Mouse (Mus musculus) common myeloid progenitor, adult 5-6 weeks (primary cell): Measurements from ENCODE around the gene Nectin3. TPM values are rescaled to one million over a fixed set of nuclear protein-coding genes. Genes with fewer than 3 reads are reported as not detected.
"Not testable (repeated sequence)": the region's sequence is repeated elsewhere in the genome, so short reads cannot be mapped to it uniquely, and the experiment has no call there.

Experiments
- ATAC-seq: replicated peaks from 2 replicates; pipeline ENCODE4 v1.8.0; 2016; ENCODE audit warnings: low read depth, mild to moderate bottlenecking, moderate TSS enrichment, inconsistent platforms; ENCODE audit not compliant: poor library complexity, severe bottlenecking
- total RNA-seq: library from RNA; stranded (forward); fragments of 200-1000, 187-1606 nt; gene quantifications from 2 replicates; pipeline ENCODE4 v1.2.3, GENCODE M21; 2017

Nectin3 gene
- total RNA-seq, 1 experiment from 2014 or later, result 0.82 TPM

DNA sequence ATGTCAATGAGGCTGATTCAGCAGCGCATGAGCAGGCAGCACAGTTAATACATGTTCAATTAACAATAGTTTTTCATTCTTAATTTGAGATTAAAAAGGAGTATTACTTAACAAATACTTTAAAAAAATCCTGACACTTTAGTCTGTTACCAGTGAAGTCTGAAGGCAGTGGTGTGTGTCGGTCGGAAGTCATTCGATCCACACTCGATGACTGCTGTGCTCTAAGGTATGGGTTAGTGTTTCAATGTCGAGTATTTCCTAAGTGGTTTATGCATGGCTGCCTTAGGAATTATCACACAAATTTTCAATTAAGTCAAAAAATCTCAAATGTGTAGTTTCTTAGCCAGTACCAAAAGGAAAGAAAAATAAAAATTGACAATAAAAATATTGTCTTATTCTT lies 49.3 kb downstream of the Nectin3 start:
- no peak for ATAC-seq

GRCm38 (mm10) chr16:46431317-46431716 lies 67.0 kb downstream of the Nectin3 start:
- ATAC-seq, result no peak

DNA sequence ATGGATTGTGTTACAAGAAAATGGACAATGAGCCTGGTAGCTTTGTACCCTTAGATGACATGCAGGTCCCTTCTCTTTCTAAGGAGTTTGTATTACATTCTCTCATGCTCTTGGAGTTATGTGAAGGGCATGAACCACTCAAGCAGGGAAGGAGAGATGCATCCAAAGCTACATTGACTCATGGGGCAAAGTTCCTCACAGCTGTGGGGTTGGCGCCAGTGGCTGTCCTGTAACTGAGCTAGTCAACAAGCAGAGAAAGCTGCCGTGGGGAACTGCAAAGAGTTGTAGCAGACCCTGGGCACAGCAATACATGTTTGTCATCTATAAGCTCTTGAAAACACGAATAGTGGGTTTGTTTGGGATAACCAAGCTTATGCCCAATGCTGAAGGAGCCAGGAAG lies 82.1 kb downstream of the Nectin3 start:
- no peak for ATAC-seq

GRCm38 (mm10) chr16:46410739-46411057 lies 87.6 kb downstream of the Nectin3 start:
- ATAC-seq, result no peak

DNA sequence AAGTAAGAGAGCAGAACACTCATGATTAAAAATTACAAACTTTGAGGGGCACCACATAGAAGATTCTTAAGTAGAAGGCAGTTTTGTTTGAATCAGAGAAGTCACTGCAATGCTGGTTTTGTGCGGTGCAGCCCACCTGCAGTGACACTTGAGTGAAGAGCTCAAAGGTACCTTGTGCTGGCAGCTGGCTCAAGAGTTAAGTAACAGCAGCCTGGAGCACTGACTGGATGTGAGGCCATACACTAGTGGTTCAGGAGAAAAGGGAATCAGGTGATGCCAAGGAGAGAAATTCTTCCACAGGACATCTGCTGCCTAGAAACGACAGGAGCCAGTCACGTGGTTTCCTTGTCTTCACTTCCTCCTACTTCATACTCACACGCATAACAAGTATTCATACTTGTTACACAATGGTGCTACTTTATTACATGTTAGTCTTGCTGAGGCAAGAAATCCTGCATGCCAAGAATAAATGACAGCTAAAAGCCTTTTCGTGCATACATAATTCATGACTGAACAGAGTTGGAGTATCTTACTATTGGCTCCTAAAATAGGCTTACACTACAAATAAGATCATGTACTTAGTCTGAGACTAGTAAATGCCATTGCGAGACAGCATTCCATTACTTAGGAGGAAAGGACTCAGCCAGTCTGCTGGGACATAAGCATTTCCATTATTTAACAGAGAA lies 88.1 kb downstream of the Nectin3 start:
- ATAC-seq, result no peak

DNA sequence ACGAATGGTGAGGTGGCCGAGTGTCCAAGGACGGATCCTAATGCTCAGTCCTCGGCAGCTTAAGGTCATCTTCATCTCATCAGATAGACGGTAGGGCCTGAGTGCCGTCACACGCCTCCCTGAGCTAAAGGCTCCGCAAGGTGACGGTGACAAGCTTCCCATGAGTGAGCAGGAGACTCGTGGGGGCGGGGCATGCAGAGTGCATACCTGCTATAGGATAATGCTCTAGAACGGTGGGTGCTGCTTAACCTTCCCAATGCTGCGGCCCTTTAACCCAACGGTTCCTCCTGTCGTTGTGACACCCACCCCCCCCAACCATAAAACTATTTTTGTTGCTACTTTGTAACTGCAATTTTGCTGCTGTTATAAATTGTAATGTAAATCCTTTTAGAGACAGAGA lies 90.3 kb downstream of the Nectin3 start:
- no peak for ATAC-seq

- no peak for ATAC-seq
Measured at GRCm38 (mm10) chr16:46406844-46407639, 91.3 kb downstream of the Nectin3 start.

- ATAC-seq, result no peak
Measured at GRCm38 (mm10) chr16:46397945-46398344, 100.4 kb downstream of the Nectin3 start.

DNA sequence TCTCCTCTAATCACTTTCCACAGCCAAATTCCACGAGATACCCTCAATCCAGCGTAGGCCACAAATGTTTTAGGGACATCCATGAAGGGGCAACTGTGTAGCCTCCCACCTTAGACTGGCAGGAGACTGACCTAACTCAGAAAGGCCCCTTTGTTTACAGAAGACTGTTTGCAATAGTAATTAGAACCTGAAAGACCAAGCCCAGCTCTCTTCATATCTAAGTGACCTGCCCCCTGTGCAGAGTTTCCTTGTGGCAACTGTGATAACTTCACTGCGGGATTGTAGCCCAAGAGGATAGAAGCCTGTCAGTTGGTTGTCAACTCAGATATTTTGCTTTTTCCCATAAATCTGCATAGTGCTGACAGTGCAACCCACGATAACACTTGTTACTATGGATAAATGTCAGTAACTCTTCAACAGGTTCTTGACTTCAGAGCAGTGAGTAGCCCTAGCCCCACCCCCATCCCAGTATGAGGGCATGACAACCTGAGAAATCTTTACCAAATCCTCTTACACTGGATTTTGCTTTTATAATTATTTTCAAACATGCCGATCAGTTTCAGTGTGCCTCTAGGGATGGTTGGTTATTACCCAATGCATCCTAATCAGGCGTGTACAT lies 108.8 kb downstream of the Nectin3 start:
- ATAC-seq, result no peak

GRCm38 (mm10) chr16:46388527-46389414 lies 109.6 kb downstream of the Nectin3 start:
- no peak for ATAC-seq

- ATAC-seq, result no peak
Measured at GRCm38 (mm10) chr16:46384279-46384678, 114.0 kb downstream of the Nectin3 start.

GRCm38 (mm10) chr16:46383344-46383743 lies 115.0 kb downstream of the Nectin3 start:
- ATAC-seq, result no peak

GRCm38 (mm10) chr16:46376575-46376974 lies 121.8 kb downstream of the Nectin3 start:
- no peak for ATAC-seq

DNA sequence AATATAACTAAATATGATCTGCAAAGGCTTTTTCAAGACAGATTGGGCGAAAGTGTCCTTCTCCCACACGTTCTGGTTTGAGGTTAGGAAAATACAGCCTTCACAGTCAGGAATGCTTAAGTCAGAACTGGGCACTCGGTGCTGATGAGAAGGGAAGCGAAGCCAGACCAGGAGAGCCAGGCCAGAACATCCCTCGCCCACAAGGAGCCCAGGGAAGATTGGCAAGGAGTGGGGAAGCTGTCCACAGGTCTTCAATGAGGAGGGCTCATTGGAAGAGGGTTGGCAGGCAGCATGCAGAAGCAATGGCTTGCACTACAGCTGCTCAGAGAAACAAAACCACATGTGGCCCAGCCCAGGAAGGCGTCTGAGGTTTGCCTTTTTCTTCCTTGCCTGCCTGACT lies 136.3 kb downstream of the Nectin3 start:
- no peak for ATAC-seq

DNA sequence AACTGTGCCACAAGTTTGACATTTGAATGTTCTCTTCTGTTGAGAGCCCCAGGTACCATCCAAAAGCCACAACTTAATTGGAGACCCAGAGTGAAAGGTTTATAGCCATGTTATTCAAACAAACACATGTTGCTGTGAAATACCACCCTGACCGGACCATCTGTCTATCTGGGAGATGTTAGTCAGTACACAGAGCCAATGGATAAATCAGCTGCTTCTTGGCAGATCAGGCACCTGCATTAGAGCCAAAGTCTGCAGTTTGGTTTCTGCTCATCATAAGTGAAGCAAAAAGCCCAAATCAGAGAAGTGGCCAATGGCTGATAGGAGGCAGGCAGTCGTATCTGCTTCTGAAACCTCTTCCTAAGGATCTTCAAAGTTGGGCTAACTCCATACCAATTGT lies 140.7 kb downstream of the Nectin3 start:
- not testable (repeated sequence) for ATAC-seq

- ATAC-seq, result no peak
Measured at GRCm38 (mm10) chr16:46356663-46357062, 141.7 kb downstream of the Nectin3 start.
